Mouse (Mus musculus): ENCODE results near the gene Peli3.
"Not testable (repeated sequence)": the region's sequence is repeated elsewhere in the genome, so short reads cannot be mapped to it uniquely, and the experiment has no call there.

Peli3 gene

DNA sequence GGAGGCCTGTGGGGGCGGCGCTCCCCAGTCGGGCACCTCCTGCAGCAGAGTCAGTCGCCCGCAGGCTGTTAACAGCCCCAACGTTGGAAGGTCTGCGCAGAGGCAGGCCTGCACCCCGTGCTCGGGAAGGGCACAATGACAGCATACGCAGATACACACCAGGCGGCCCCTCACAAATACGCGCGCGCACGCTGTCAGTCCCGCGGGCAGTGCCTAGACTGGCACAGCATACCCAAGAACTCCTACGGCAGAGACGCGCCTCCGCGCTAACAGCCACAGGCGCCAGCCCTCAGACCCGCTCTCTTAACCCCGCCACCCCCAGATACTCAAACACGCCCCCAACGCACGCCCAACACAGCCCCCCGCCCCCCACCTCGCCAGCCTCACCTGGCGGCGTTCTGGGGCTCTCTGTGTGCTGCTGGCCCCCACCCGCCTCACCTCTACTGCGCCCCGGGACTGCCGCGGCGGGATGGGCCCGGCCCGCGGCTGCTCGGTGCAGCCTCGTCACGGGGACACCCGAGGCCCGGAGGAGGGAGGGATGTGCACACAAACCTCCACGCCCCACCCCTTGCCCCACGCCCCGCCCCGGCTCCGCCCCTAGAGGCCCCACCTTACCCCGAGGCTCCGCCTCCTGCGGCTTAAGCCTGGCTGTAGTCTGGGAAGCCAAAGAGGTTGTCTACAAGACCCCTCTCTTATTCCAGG lies at the start of gene Peli3:
TSS of gene Peli3 (minus strand) at position 577 of the 702 bp plus-strand sequence.
- DNase-seq (ENCODE audit: low read depth, low spot score) = peak; percentile 70

GRCm38 (mm10) chr19:4992371-4992770 lies 49.4 kb upstream of the Peli3 start:
- DNase-seq (ENCODE audit: low read depth, low spot score) = no peak

GRCm38 (mm10) chr19:4990716-4991115 lies 47.8 kb upstream of the Peli3 start:
- DNase-seq (ENCODE audit: low read depth, low spot score) = no peak

DNA sequence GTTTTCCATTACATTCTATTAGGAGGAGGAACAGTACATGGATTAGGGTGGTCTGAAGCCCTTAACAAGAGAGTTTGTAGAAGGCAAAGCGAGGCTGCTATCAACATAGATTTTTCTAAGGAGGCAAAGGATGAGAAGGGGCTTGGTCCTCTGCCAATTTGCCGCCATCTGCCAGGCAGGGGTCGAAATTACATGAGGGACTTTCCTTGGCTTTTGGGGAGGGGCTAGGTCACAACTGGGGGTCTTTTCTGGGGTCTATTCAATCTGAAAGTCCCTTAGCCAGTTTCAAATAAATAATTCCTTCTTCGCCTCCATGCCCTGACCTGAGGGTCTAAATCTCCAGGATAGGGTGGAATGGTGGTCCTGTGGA lies 47.3 kb upstream of the Peli3 start, which contains the start of gene Npas4:
TSS of gene Npas4 (minus strand) at position 61 of the 370 bp plus-strand sequence.
- DNase-seq (ENCODE audit: low read depth, low spot score) = no peak

- no peak for DNase-seq (ENCODE audit: low read depth, low spot score)
Measured at GRCm38 (mm10) chr19:4989434-4990255, 46.7 kb upstream of the Peli3 start.

GRCm38 (mm10) chr19:4989013-4989412 lies 46.1 kb upstream of the Peli3 start:
- DNase-seq (ENCODE audit: low read depth, low spot score) = peak; percentile 78

GRCm38 (mm10) chr19:4981767-4982166 lies 38.8 kb upstream of the Peli3 start:
- DNase-seq (ENCODE audit: low read depth, low spot score) = peak; percentile 61

- DNase-seq (ENCODE audit: low read depth, low spot score) = peak; percentile 49
Measured at GRCm38 (mm10) chr19:4968236-4968635, 25.3 kb upstream of the Peli3 start.

DNA sequence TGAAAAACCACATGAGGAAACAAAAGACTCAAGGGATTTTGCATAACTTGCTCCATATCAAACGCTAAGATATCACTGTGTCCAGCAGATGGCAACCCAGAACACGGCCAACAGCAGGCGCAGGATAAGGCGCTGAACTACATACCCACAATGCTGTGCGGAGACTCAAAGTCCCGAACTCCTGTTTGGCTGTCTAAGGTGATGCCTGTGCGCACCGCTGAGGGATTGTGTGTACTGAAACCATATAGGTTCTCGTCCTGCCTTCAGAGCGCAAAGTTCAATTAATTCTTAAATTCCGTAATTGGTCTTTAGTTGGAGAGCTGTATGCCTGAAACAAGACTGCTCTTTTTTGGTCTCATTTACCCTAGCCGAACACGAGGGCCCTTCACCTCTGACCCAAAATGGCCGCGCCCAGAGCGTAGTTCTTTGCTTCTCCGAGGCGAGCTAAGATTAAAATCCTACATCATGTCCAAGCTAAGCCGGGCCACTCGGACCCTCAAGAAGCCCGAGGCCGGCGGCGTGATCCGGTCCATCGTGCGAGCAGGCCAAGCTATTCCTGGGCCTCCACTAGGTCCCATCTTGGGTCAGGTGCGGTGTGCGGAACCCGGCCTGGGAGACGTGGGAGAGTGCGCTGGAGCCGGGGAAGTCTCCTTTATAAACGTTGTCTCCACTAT lies 19.1 kb upstream of the Peli3 start, which contains the start of gene Mrpl11:
TSS of gene Mrpl11 (plus strand) at position 220 of the 674 bp plus-strand sequence.
- DNase-seq (ENCODE audit: low read depth, low spot score) = peak; percentile 96

GRCm38 (mm10) chr19:4948641-4949040 lies 5.7 kb upstream of the Peli3 start:
- DNase-seq (ENCODE audit: low read depth, low spot score) = not testable (repeated sequence)

DNA sequence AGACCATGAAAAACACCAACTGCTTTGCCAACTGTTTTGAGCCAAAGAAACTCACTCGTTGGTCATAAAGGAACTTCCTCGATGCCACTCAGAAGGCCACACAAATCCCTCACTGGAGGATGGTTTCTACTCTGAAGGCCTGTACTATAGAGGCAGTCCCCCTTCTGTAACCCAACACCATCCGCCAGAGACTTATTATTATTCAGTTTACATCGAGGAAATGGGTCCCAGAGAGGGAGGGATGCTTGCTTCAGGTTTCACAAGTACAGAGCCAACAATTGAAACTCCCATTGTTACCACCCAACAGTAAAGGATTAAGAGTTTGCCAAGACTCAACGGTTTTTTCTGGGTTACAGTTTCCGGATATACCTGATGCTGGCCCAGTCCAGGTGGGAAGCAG lies 2.6 kb upstream of the Peli3 start:
- DNase-seq (ENCODE audit: low read depth, low spot score) = no peak

DNA sequence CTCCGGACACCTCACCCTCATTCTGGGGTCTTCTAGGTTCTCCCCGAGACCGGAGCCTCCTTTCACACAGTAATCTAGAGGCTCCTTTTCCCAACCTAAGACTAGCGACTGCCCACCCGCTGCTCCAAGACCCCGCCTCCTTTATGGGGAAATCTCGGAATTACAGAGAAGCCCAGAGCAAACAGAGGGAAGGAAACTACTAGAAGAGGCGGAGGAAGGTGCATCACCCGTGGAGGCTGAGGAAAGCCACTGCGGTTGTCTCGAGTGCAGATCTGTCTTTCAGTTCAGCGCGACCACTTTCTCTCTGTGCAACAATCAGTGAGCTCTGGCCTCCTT lies 294 bp upstream of the Peli3 start:
- DNase-seq (ENCODE audit: low read depth, low spot score) = no peak

- no peak for DNase-seq (ENCODE audit: low read depth, low spot score)
Measured at GRCm38 (mm10) chr19:4937444-4938310, 5.2 kb downstream of the Peli3 start.

GRCm38 (mm10) chr19:4936896-4937295 lies 6.0 kb downstream of the Peli3 start:
- no peak for DNase-seq (ENCODE audit: low read depth, low spot score)

DNA sequence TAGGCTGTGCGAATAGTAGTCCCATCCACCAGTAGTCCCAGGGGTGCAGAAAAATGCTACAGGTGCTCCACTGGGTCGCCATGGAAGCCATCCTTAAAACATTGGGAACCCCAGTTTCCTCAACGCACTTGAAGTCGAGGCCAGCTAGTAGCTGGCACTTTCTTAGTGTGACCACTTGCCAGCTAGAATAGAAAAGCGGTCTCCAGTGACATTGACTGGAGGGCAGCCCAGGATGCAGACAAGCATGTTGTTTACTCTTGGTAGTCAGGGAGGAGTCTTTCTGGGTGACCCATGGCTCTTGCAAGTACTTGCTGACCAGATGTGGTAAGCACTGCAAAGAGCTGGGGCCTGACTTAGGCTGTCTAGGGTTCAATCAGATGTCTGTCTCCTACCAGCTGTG lies 14.1 kb downstream of the Peli3 start:
- DNase-seq (ENCODE audit: low read depth, low spot score) = peak; percentile 10

DNA sequence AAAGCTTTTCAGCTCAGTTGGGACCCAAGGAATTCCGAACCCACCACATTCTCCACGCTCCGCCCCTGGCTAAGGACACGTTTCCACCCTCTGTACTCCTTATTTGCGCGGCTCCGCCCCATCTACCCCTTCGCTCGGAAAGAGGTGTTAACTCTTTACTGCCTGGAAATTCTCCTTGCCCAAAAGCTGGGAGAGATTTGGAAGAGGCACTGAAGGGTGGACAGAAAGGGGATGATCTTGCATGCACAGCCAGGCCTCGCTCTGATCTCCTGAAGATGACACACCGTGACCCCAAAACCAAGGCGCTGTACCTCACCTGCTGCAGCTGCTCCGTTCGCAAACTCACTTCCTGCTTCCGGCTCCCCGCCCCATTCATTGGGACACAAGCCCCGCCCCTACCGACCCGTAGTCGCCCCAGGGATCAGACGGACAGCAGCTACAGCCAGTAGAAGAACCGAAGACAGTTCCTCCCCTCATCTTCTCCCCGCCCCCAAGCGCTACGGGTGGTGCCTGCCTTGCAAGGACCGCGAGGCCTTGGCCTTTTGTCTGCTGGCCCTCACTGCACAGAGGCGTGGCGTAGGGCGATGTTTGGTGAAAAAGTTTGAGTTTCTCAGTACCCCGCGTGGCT lies 14.9 kb downstream of the Peli3 start, which contains the start of gene Dpp3:
TSS of gene Dpp3 (minus strand) at position 384 of the 628 bp plus-strand sequence.
- peak; percentile 98 for DNase-seq (ENCODE audit: low read depth, low spot score)

DNA sequence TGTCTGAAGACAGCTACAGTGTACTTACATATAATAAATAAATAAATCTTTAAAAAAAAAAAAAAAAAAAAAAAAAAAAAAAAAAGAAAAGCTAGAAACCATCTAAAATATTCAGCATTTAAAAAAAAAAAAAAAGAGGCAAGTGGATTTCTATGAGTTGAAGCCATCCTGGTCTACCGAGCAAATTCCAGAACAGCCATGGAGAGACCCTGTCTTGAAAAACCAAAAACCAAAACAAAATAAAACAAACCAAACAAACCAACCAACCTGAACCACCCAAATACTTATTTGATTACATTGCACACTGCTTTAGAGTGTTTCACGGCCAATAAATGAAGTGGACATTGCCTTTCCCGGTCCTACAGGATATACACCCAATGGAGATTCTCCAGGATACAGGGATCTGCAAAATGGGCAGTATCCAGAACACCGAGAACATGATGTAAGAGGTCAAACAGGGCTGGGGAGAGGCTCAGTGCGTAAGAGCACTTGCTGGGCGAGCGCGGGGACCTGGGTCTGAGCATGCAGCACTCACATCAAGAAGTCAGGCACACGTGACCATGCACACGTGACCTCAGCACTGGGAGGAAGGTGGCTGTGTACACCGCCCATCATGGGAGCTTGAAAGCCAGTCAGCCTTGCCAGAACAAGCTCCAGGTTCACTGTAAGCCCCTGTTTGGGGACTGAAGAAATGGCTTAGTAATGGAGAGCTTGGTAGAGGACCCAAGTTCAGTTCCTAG lies 17.6 kb downstream of the Peli3 start:
- no peak for DNase-seq (ENCODE audit: low read depth, low spot score)

- DNase-seq (ENCODE audit: low read depth, low spot score) = no peak
Measured at GRCm38 (mm10) chr19:4919652-4920051, 23.3 kb downstream of the Peli3 start.

DNA sequence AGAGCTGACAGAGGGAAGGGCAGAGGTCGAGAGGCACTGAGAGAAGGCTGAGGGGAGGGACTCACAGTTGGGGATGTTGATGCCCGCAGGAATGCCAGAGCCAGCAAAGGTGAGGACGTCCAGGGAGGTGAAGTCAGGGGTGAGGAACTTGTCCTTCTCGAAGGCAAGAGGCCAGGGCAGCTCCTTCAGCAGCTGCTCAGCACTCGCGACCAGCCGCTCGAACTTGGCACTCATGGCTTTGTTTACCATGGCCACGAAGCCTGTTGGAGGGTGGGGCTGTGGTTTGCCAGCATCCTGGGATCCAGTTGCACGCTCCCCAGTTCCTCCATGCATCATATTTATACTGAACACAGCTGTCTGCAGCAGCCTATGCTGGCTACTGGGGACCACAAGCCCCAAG lies 26.1 kb downstream of the Peli3 start:
- no peak for DNase-seq (ENCODE audit: low read depth, low spot score)
